Mouse (Mus musculus) heart, embryonic 10.5 days (tissue): Measurements from ENCODE around the gene Rrp12. TPM values are rescaled to one million over a fixed set of nuclear protein-coding genes. Genes with fewer than 3 reads are reported as not detected.
"Not testable (repeated sequence)": the region's sequence is repeated elsewhere in the genome, so short reads cannot be mapped to it uniquely, and the experiment has no call there.

ENCODE experiments used
- DNase-seq: peaks from one replicate; pipeline ENCODE4 v3.0.0-alpha.2; 2017; ENCODE audit warnings: low spot score
- H3K27ac ChIP-seq: fragments of 300-500 bp; sonication (generic); 2 replicates; pipeline ENCODE4 v1.5.1; 2016; ENCODE audit warnings: mild to moderate bottlenecking
- H3K27me3 ChIP-seq: fragments of 300-500 bp; sonication (generic); 2 replicates; pipeline ENCODE4 v1.6.1; 2016; ENCODE audit warnings: mild to moderate bottlenecking; ENCODE audit not compliant: poor library complexity, insufficient read depth, severe bottlenecking
- H3K36me3 ChIP-seq: fragments of 300-500 bp; sonication (generic); 2 replicates; pipeline ENCODE4 v1.6.1; 2016; ENCODE audit warnings: mild to moderate bottlenecking, moderate library complexity
- H3K4me1 ChIP-seq: fragments of 300-500 bp; sonication (generic); 2 replicates; pipeline ENCODE4 v1.6.1; 2016; ENCODE audit warnings: mild to moderate bottlenecking
- H3K4me3 ChIP-seq: fragments of 300-500 bp; sonication (generic); 2 replicates; pipeline ENCODE4 v1.5.1; 2016; ENCODE audit warnings: mild to moderate bottlenecking, moderate library complexity
- H3K9me3 ChIP-seq: fragments of 300-500 bp; sonication (generic); 2 replicates; pipeline ENCODE4 v1.6.1; 2016; ENCODE audit warnings: mild to moderate bottlenecking, moderate library complexity
- WGBS: fragments of 180-500 bp; shearing (Covaris S2); methylation state at CpG from one replicate; pipeline ENCODE4 v1.1.7; 2016; 5-methylcytosine and 5-hydroxymethylcytosine counted together
- polyA plus RNA-seq: library from polyadenylated mRNA; unstranded; fragments of >200 nt; fragmentation: Nextera tagmentation; extraction: Ambion mirVana; gene quantifications from 2 replicates; pipeline ENCODE4 v1.2.1, GENCODE M21; 2016

The Rrp12 gene
- polyA plus RNA-seq, 1 experiment from 2014 or later: 25.8 TPM

DNA sequence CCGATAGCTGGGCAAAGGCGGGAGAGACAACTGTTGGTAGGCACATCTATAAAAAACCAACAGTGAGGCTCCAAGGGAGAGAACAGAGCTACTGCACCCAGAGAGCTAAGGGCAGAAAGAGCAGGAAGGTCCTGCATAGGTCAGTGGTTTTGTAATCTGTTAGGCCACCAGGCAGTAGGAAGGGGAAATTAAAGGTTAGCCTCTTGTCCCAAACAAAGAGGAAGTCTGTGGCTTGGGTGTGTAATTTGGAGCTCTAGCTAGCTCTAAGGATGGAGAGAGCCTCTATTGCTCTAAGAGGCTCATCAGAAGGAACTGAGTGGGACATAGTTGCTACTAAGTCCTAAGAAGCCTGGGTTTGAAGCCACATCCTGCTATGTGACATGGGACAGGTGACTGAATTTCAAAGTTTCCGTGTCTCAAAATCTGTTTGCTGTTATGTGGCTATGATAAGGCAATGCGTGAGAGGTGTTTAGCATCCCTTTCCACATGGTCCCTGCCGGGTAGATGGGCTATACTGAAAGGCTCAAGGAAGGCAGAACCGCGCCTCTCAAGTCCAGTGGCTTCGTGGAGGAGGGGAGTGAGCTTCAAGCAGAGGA lies 4.6 kb upstream of the Rrp12 start:
- Histone ChIP-seq H3K27me3 (no peaks in the 10 kb centered on the region), H3K9me3 (no peaks in the 10 kb centered on the region), H3K4me1 (peaks cover 15% of the 10 kb centered on the region), H3K4me3 (no peak overlapping the region), H3K27ac (no peak overlapping the region), H3K36me3 (no peaks in the 10 kb centered on the region)
- WGBS: 80% methylated on average over 8 of the region's 8 CpGs
- no peak for DNase-seq

DNA sequence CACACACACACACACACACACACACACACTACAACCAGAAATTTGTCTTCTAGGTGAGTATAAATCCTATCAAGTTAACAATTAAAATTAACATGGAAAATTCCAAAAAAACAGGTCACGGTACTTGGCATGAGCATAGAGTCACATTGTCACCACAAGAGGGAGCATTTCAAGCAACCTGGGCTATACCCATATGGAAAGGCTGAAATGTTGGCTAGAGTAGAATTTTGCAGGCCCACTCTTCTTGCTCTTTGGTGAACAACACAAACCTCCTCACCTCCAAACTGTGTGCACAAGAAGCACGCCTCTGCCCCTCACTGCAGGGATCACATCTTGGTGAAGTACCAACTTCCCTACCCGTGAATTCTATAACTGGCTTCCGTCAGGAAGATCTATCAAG lies 2.9 kb upstream of the Rrp12 start:
- no peak for DNase-seq
- no peak overlapping the region for H3K27ac ChIP-seq

DNA sequence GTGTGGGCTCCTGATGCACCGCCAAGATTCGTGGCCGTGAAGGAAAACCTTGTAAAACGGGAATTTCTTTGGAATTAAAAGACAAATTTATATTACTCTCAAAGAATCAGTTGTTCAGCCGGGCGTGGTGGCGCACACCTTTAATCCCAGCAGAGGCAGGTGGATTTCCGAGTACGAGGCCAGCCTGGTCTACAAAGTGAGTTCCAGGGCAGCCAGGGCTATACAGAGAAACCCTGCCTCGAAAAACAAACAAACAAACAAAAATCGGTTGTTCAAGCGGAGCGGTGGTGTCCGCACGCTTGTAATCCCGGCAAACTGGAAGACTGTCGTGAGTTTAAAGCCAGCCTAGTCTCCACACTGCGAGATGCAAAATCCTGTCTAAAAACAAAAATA lies 342 bp upstream of the Rrp12 start:
- H3K9me3 ChIP-seq: no peaks in the 10 kb centered on the region
- peak overlapping the region; percentile 87 for H3K4me3 ChIP-seq
- peak overlapping the region; percentile 77 for H3K27ac ChIP-seq
- H3K36me3 ChIP-seq: peaks cover 7% of the 10 kb centered on the region
- WGBS: 20% methylated on average over 18 of the region's 18 CpGs
- DNase-seq: no peak
- H3K27me3 ChIP-seq: no peaks in the 10 kb centered on the region
- H3K4me1 ChIP-seq: peaks cover 11% of the 10 kb centered on the region

More for the DNA sequence above, 2.9 kb upstream of the Rrp12 start:
- no peaks in the 10 kb centered on the region for H3K27me3 ChIP-seq
- H3K36me3 ChIP-seq: no peaks in the 10 kb centered on the region
- WGBS: 44% methylated on average over 4 of the region's 4 CpGs
- H3K4me3 ChIP-seq: no peak overlapping the region
- peaks cover 23% of the 10 kb centered on the region for H3K4me1 ChIP-seq
- H3K9me3 ChIP-seq: no peaks in the 10 kb centered on the region

DNA sequence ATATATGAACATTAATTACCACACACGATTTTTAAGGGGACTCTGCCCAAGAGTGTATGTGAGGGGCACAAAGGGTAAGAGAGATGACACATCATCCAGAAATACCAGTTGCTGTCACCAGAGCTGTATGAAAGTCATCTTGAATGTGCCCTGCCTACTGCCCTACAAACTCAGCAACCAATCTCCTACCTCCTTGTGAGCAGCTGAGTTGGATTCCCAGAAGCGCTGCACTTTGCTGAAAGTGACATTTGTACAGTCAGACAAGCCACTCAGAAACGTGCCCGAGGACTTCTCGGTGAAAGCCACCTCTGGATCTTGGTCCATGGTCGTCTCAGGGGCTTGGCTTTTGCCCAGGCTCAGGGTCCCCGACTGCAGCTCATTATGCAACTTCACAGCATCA lies 1.0 kb downstream of the Rrp12 start:
- Histone ChIP-seq H3K27ac (no peak overlapping the region), H3K27me3 (no peaks in the 10 kb centered on the region), H3K9me3 (no peaks in the 10 kb centered on the region), H3K4me1 (peaks cover 11% of the 10 kb centered on the region), H3K36me3 (peaks cover 21% of the 10 kb centered on the region), H3K4me3 (peak overlapping the region; percentile 87)
- WGBS: 45% methylated on average over 7 of the region's 7 CpGs
- DNase-seq: no peak

DNA sequence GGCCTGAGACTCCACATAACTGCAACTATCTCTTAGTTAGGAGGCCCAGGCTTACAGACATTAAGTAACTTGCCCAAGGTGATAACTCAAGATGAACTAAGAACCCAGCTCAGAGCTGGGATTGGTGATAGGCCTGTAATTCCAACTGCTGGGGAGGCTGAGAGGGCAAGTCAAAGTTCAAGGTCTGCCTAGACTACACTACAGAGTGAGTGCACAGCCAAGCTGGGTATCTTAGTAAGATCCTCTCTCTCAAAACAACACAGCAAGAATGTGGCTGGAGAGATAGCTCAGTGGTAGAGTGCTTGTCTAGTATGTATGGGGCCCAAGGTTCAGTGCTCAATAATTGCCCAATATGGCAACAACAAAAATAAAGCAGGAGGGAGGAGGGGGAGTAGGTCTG lies 7.8 kb downstream of the Rrp12 start:
- no peak for DNase-seq
- H3K27me3 ChIP-seq: no peaks in the 10 kb centered on the region
- peaks cover 85% of the 10 kb centered on the region for H3K36me3 ChIP-seq
- no peak overlapping the region for H3K27ac ChIP-seq
- no peaks in the 10 kb centered on the region for H3K4me1 ChIP-seq
- H3K4me3 ChIP-seq: no peak overlapping the region
- H3K9me3 ChIP-seq: no peaks in the 10 kb centered on the region

DNA sequence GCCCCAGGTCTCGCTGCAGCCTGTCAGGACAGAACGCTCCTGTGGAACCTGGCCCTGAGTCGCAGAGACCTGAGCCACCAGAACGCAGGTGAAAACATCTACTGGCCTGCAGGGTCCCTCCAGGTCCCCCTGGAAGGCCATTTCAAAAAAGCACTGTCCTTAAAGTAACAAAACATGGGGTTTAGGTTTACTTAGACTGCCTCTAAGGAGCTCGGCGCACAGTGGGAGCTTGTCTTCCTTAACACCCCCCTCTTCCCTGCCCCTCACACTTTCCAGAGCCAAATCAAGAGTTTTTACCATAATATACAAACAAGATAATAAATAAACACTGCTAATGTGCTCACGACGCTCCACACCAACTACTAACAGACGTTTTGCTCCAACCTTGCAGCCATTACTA lies 12.1 kb downstream of the Rrp12 start:
- no peaks in the 10 kb centered on the region for H3K4me1 ChIP-seq
- H3K4me3 ChIP-seq: no peak overlapping the region
- 84% methylated on average over 9 of the region's 9 CpGs for WGBS
- DNase-seq: no peak
- no peaks in the 10 kb centered on the region for H3K9me3 ChIP-seq
- H3K36me3 ChIP-seq: peaks cover 90% of the 10 kb centered on the region
- H3K27me3 ChIP-seq: no peaks in the 10 kb centered on the region
- no peak overlapping the region for H3K27ac ChIP-seq

DNA sequence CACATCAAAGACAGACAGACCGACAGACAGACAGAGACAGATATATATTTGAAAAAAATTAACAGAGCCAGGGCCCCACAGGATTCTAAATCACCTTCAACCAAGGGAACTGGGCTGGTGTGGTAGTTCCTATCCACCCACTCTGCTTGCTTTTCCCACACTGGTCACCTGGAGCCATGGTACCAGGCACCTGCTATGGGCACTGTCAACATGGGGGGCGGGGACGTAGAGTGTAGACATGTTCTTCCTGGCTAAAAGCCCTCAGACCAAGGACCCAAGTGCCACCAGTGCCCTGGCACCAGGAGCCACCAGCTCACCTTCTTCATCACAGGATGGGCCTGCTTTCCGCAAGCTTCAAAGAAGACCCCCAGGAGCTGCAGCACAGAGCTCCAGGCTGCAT lies 14.1 kb downstream of the Rrp12 start:
- no peak overlapping the region for H3K4me3 ChIP-seq
- no peak for DNase-seq
- H3K36me3 ChIP-seq: peaks cover 89% of the 10 kb centered on the region
- H3K4me1 ChIP-seq: no peaks in the 10 kb centered on the region
- 97% methylated on average over 4 of the region's 4 CpGs for WGBS
- no peak overlapping the region for H3K27ac ChIP-seq
- no peaks in the 10 kb centered on the region for H3K9me3 ChIP-seq
- H3K27me3 ChIP-seq: no peaks in the 10 kb centered on the region

DNA sequence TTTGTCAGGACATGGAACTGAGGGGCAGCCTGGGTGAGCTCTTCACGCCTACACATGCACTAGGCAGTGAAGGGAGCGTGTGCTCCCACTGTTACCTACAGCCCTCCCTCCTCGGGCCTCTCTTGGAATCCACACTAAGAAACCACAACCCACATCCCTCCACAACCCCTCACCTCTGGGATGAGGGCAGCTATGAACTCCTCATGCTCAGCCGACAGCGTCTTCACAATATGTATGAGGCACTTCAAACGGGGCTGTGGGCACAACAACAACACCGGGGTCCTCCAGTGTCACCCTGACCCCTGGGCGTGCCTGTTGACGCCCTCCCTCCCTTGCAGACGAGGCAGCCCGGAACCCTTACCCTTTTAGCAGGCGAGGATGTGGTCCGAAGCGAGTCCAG lies 21.6 kb downstream of the Rrp12 start:
- Histone ChIP-seq H3K27me3 (no peaks in the 10 kb centered on the region), H3K27ac (no peak overlapping the region), H3K9me3 (no peaks in the 10 kb centered on the region), H3K36me3 (peaks cover 91% of the 10 kb centered on the region), H3K4me1 (no peaks in the 10 kb centered on the region), H3K4me3 (no peak overlapping the region)
- no peak for DNase-seq
- 90% methylated on average over 14 of the region's 14 CpGs for WGBS

DNA sequence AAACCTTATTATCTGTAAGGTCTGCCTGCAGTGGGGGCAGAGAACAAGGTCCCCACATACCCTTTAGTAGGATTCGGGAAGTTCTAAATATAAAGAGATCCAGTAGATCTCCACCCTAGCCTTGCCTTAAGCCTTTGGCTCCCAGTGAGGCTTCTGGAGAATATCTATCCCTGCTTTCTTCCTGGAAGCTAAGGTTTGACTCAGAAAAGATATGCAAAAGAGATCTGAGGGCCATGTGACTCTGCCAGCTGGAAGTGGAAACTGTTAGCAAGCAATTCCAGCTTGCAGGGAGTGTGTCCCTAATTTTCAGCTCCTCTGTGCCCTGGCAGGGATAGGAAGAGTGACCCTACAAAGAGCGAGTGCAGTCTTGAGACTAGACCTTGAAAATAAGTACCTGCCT lies 23.7 kb downstream of the Rrp12 start:
- Histone ChIP-seq H3K27ac (no peak overlapping the region), H3K27me3 (no peaks in the 10 kb centered on the region), H3K4me3 (no peak overlapping the region), H3K9me3 (no peaks in the 10 kb centered on the region), H3K4me1 (no peaks in the 10 kb centered on the region), H3K36me3 (peaks cover 94% of the 10 kb centered on the region)
- 90% methylated on average over 2 of the region's 2 CpGs for WGBS
- DNase-seq: no peak

DNA sequence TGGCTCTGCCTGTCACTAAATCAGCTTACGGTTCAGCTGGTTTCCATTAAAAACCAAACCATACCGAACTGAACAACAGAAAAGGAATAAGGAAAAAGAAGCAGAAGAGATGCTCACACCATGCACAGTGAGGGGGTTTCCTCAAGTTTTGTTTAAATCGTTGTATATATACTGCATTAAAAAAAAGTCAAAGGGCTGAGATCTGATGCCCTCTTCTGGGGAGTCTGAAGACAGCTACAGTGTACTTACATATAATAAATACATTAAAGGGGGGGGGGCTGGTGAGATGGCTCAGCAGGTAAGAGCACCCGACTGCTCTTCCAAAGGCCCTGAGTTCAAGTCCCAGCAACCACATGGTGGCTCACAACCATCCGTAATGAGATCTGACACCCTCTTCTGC lies 26.0 kb downstream of the Rrp12 start:
- peaks cover 95% of the 10 kb centered on the region for H3K36me3 ChIP-seq
- DNase-seq, H3K9me3 ChIP-seq, H3K4me1 ChIP-seq, H3K27me3 ChIP-seq, H3K27ac ChIP-seq, H3K4me3 ChIP-seq: not testable (repeated sequence)
- WGBS: 93% methylated on average over 5 of the region's 5 CpGs

DNA sequence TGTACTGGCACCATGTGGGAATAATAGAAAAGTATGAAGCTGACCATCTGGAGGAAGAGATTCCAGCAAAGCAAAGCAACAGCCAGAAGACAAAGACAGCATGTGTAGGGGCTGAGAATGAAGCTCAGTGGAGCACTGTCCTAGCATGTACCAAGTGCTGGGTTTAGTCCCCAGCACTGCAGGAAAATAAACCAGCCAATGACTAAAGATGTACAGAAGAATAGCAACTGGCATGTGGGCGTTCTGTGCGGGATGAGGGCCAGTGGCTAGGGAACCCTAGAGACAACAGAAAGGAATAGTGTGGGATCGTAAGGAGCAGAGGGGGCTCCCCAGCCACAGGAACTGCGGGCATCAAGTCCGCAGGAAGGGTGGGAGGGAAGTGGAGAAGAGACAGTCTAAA lies 26.7 kb downstream of the Rrp12 start:
- Histone ChIP-seq H3K36me3 (peaks cover 95% of the 10 kb centered on the region), H3K4me3 (no peak overlapping the region), H3K27ac (no peak overlapping the region), H3K27me3 (no peaks in the 10 kb centered on the region), H3K4me1 (no peaks in the 10 kb centered on the region), H3K9me3 (no peaks in the 10 kb centered on the region)
- DNase-seq: no peak
- WGBS: 96% methylated on average over 5 of the region's 5 CpGs

DNA sequence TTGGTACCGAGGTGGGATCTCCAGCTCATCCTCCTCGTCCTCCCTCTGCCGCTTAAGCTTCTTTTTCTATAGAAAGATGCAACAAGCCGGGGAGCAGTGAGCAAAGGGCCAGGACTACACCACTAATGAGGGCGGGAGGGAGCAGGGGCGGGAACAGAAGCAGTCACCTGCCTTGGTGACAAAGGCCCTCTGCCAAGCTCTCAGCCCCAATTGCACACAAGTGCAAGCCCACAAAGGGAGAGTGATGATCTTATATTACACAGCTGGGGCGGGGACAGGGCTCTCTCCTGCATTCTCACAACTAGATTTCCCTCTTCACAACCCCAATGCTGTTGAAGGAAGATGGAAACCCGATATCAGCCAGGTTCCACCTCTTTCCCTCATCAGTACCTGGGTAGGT lies 29.3 kb downstream of the Rrp12 start:
- H3K4me3 ChIP-seq: no peak overlapping the region
- H3K4me1 ChIP-seq: no peaks in the 10 kb centered on the region
- no peak overlapping the region for H3K27ac ChIP-seq
- H3K36me3 ChIP-seq: peaks cover 97% of the 10 kb centered on the region
- no peaks in the 10 kb centered on the region for H3K27me3 ChIP-seq
- no peak for DNase-seq
- 90% methylated on average over 8 of the region's 8 CpGs for WGBS
- H3K9me3 ChIP-seq: no peaks in the 10 kb centered on the region

DNA sequence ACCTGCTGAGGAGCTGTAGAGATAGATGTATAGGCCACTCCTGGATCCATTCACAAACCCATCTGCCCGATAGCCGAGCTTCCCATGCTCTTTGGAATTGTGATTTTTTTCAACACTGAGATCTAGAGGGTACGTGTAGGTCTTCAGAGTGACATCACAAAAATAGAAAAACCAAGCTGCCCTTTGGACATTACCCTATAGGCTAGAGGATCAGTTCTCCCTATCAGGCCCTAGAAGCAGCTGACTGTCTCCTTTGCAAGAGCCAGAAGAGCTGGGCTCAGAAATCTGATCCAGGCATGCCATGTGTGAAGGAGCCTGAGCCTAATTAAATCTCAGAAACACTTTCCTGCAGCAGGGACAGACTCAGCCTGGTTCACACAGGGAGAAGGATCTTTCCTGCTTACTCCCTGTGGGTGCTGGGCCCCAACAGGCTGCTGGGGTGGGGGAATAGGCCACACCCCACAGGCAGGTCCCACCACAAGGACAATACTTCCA lies 38.1 kb downstream of the Rrp12 start:
- no peaks in the 10 kb centered on the region for H3K27me3 ChIP-seq
- H3K9me3 ChIP-seq: no peaks in the 10 kb centered on the region
- peaks cover 14% of the 10 kb centered on the region for H3K36me3 ChIP-seq
- no peak overlapping the region; the same call in 1 of the 2 replicates for H3K27ac ChIP-seq
- 60% methylated on average over 3 of the region's 3 CpGs for WGBS
- DNase-seq: no peak
- no peak overlapping the region for H3K4me3 ChIP-seq
- peaks cover 10% of the 10 kb centered on the region for H3K4me1 ChIP-seq

DNA sequence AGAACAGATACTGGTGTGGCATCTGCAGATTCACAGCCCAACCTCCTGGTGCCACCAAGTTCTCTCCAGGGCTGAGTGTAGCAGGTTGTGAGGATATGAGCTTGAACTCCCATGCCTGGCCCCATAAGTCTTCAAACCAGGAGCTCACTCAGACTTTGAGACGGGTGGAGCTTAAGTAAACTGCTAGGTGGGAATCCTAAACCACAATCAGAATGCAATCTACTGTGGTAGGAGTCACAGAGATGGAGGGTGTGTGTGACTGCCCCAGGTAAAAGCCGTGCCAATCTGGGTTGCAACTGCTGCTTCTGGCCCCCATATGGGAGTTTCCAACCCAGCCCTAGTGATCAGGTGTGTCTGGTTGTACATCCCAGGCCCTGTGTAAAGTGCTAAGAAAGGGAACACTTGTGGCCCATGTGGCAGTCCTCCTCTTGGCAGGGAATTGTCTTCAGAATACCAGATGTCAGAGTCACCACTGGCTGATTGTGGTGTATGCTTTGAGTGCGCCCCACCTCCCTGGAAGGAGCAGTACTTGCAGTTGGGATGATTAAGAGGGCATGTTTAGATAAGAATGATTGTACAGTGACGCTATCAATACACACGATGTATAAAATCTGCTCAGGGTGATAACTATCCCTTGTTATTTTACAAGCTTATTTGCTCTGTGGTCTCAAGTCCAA lies 38.7 kb downstream of the Rrp12 start:
- H3K9me3 ChIP-seq: no peaks in the 10 kb centered on the region
- peaks cover 10% of the 10 kb centered on the region for H3K4me1 ChIP-seq
- WGBS: 72% methylated on average over 5 of the region's 5 CpGs
- H3K36me3 ChIP-seq: peaks cover 7% of the 10 kb centered on the region; the same call in 1 of the 2 replicates
- DNase-seq: no peak
- no peaks in the 10 kb centered on the region for H3K27me3 ChIP-seq
- no peak overlapping the region for H3K27ac ChIP-seq
- no peak overlapping the region for H3K4me3 ChIP-seq
